20 mouse cellular contexts compared by ENCODE assay signal in genomic region chr5:139554478-139555335, GRCm38 (mm10). TPM values are rescaled to one million over a fixed set of nuclear protein-coding genes. Genes with fewer than 3 reads are reported as not detected.
A peak's percentile ranks its signal among the peaks of the same experiment; 100 is the strongest.
DNase-seq lines count a peak whose midpoint lies in the region; ATAC-seq and TF ChIP-seq lines count a peak whose summit lies in the region.
"Had no signal": no experiment of that assay in that cellular context is flagged by ENCODE, and none has a peak within 500 bp of the region (broad histone marks: within the 10 kb centered on the region; RNA-seq: fewer than 3 reads in every experiment).

No protein-coding gene starts in this region.

- H3K36me3 ChIP-seq in forebrain, postnatal 0 days (ENCODE audit: insufficient read depth): no peaks in the 10 kb centered on the region
- H3K36me3 ChIP-seq in forebrain, embryonic 14.5 days (ENCODE audit: control insufficient read depth, insufficient read depth, low read length): no peaks in the 10 kb centered on the region
- no peaks in the 10 kb centered on the region for H3K36me3 ChIP-seq in hindbrain, embryonic 12.5 days
- H3K36me3 ChIP-seq in midbrain, embryonic 14.5 days (ENCODE audit: control insufficient read depth, insufficient read depth, low read length): no peaks in the 10 kb centered on the region
- H3K36me3 ChIP-seq: limb, embryonic 13.5 days had no signal

- H3K4me3 ChIP-seq in forebrain, postnatal 0 days (ENCODE audit: low read depth, low read length): no peak overlapping the region
- no peak overlapping the region for H3K4me3 ChIP-seq in forebrain, embryonic 14.5 days (ENCODE audit: low read depth, low read length)
- H3K4me3 ChIP-seq in hindbrain, embryonic 12.5 days: no peak overlapping the region
- no peak overlapping the region for H3K4me3 ChIP-seq in midbrain, embryonic 14.5 days (replicated peaks; ENCODE audit: low read depth, low read length)
- H3K4me3 ChIP-seq: layer of hippocampus, adult 2 months; limb, embryonic 13.5 days; myocyte had no signal

- intact Hi-C loops in heart, postnatal 25 days (cut with DNase I): no loop called here

- H3K4me1 ChIP-seq in forebrain, postnatal 0 days (ENCODE audit: insufficient read depth): no peaks in the 10 kb centered on the region
- peaks cover 18% of the 10 kb centered on the region for H3K4me1 ChIP-seq in forebrain, embryonic 14.5 days (ENCODE audit: control insufficient read depth, insufficient read depth, low read length)
- peaks cover 80% of the 10 kb centered on the region for H3K4me1 ChIP-seq in hindbrain, embryonic 12.5 days
- peaks cover 48% of the 10 kb centered on the region for H3K4me1 ChIP-seq in midbrain, embryonic 14.5 days (ENCODE audit: control insufficient read depth, insufficient read depth, low read length)

- peaks cover 81% of the 10 kb centered on the region for H3K27me3 ChIP-seq in forebrain, postnatal 0 days (ENCODE audit: insufficient read depth, low read length)
- peaks cover 76% of the 10 kb centered on the region for H3K27me3 ChIP-seq in forebrain, embryonic 14.5 days (replicated peaks; ENCODE audit: control insufficient read depth, insufficient read depth, low read length)
- H3K27me3 ChIP-seq in hindbrain, embryonic 12.5 days: peaks cover 84% of the 10 kb centered on the region
- H3K27me3 ChIP-seq in midbrain, embryonic 14.5 days (ENCODE audit: control insufficient read depth, insufficient read depth, low read length): peaks cover 65% of the 10 kb centered on the region

- DNase-seq in forebrain, postnatal 0 days: peak; percentile 14
- DNase-seq in forebrain, embryonic 14.5 days (ENCODE audit: low spot score): no peak
- DNase-seq in embryo, embryonic 10.5 days (ENCODE audit: low spot score): peak; percentile 55
- peak; percentile 50 for DNase-seq in midbrain, embryonic 14.5 days
- no peak for DNase-seq in layer of hippocampus, postnatal 10 days (ENCODE audit: low spot score in 2 of 2)
- no peak for DNase-seq in heart, postnatal 25 days (ENCODE audit: low spot score)
- no peak for DNase-seq in adrenal gland, adult 18-20 months (ENCODE audit: low spot score in 2 of 2)
- DNase-seq: gastrocnemius, postnatal 25 days; liver, postnatal 0 days; spleen, adult 18-20 months had no signal

- H3K9me3 ChIP-seq in forebrain, postnatal 0 days (ENCODE audit: low read length): no peaks in the 10 kb centered on the region
- H3K9me3 ChIP-seq in forebrain, embryonic 14.5 days (replicated peaks; ENCODE audit: control insufficient read depth, low read length): no peaks in the 10 kb centered on the region
- no peaks in the 10 kb centered on the region for H3K9me3 ChIP-seq in hindbrain, embryonic 12.5 days (replicated peaks)
- no peaks in the 10 kb centered on the region for H3K9me3 ChIP-seq in midbrain, embryonic 14.5 days (ENCODE audit: control insufficient read depth, low read length)
- H3K9me3 ChIP-seq: limb, embryonic 13.5 days had no signal

- TF ChIP-seq CTCF in forebrain, postnatal 0 days (IDR thresholded peaks at IDR 0.05; ENCODE audit: low read depth): no peak

- H3K9ac ChIP-seq in forebrain, postnatal 0 days: no peak overlapping the region
- no peak overlapping the region for H3K9ac ChIP-seq in forebrain, embryonic 14.5 days (ENCODE audit: low read length)
- H3K9ac ChIP-seq in hindbrain, embryonic 12.5 days: no peak overlapping the region
- no peak overlapping the region for H3K9ac ChIP-seq in midbrain, embryonic 14.5 days (replicated peaks; ENCODE audit: low read length)
- H3K9ac ChIP-seq: limb, embryonic 13.5 days; liver, postnatal 0 days had no signal

- 3% methylated on average over 28 of the region's 28 CpGs for WGBS in forebrain, postnatal 0 days
- 1% methylated on average over 28 of the region's 28 CpGs for WGBS in forebrain, embryonic 14.5 days
- 2% methylated on average over 28 of the region's 28 CpGs for WGBS in hindbrain, embryonic 12.5 days
- WGBS in midbrain, embryonic 14.5 days: 2% methylated on average over 28 of the region's 28 CpGs

- H3K4me2 ChIP-seq in forebrain, postnatal 0 days (ENCODE audit: low read depth): no peak overlapping the region
- no peak overlapping the region for H3K4me2 ChIP-seq in forebrain, embryonic 14.5 days (ENCODE audit: low read length)
- no peak overlapping the region for H3K4me2 ChIP-seq in hindbrain, embryonic 12.5 days (replicated peaks)
- H3K4me2 ChIP-seq in midbrain, embryonic 14.5 days (ENCODE audit: low read length): 0 out of 2 replicates have a peak overlapping the region, but pooled peaks have one; percentile 16
- H3K4me2 ChIP-seq: limb, embryonic 13.5 days had no signal

- no peak for ATAC-seq in forebrain, postnatal 0 days
- ATAC-seq in forebrain, embryonic 14.5 days: no peak
- ATAC-seq in hindbrain, embryonic 12.5 days (ENCODE audit: low FRiP score): no peak
- no peak for ATAC-seq in midbrain, embryonic 14.5 days (ENCODE audit: low FRiP score, low TSS enrichment)
- ATAC-seq: liver, postnatal 0 days had no signal

- no peak overlapping the region for H3K27ac ChIP-seq in forebrain, postnatal 0 days (ENCODE audit: low read depth, low read length)
- H3K27ac ChIP-seq in forebrain, embryonic 14.5 days (ENCODE audit: low read depth, low read length): no peak overlapping the region
- peak overlapping the region; percentile 60; the same call in 1 of the 2 replicates for H3K27ac ChIP-seq in hindbrain, embryonic 12.5 days
- peak overlapping the region; percentile 42; the same call in 1 of the 2 replicates for H3K27ac ChIP-seq in midbrain, embryonic 14.5 days (replicated peaks; ENCODE audit: low read depth, low read length)
- H3K27ac ChIP-seq: layer of hippocampus, adult 2 months; limb, embryonic 13.5 days; macrophage; stomach, postnatal 0 days had no signal

RNA-seq across cellular contexts. Expression of gene Uncx, which starts 11.4 kb away (rescaled TPM):
- 3.4 and 5.8 TPM in 2 replicates for total RNA-seq in forebrain, postnatal 0 days (2014; rRNA removed)
- polyA plus RNA-seq in forebrain, postnatal 0 days (2015; fragmentation: Nextera tagmentation; extraction: Ambion mirVana): 0.93 and 2.8 TPM in 2 replicates
- 2.3 and 3.5 TPM in 2 replicates for polyA plus RNA-seq in forebrain, embryonic 14.5 days (2014; fragmentation: Nextera tagmentation; extraction: Ambion mirVana)
- polyA plus RNA-seq in hindbrain, embryonic 12.5 days (2016; fragmentation: Nextera tagmentation; extraction: Ambion mirVana): 97.3 and 99.4 TPM in 2 replicates
- polyA plus RNA-seq in midbrain, embryonic 14.5 days (2014; fragmentation: Nextera tagmentation; extraction: Ambion mirVana): 39.6 and 44.0 TPM in 2 replicates
- under 1 TPM in 1 of 2 experiments, not detected in 1; 0.13 TPM for total RNA-seq in layer of hippocampus, postnatal 10 days (2021)
- not detected for total RNA-seq in heart, postnatal 25 days (2021)
- total RNA-seq in adrenal gland, adult 18-20 months (2021): not detected
- total RNA-seq: common myeloid progenitor, adult 5-6 weeks; gastrocnemius, postnatal 25 days; layer of hippocampus, adult 2 months had no signal
- polyA plus RNA-seq: heart, embryonic 14.5 days; intestine, embryonic 14.5 days; liver, postnatal 0 days; macrophage; myocyte; stomach, postnatal 0 days; urinary bladder, adult 2 months had no signal

Comparison
In these comparisons a context has a peak if more than half of its experiments do, and no peak if none do; other contexts are left out.
1. DNase-seq: peak in forebrain, postnatal 0 days (single experiment), embryo, embryonic 10.5 days (single experiment) and midbrain, embryonic 14.5 days (single experiment); none in forebrain, embryonic 14.5 days (single experiment), layer of hippocampus, postnatal 10 days (0 of 2), heart, postnatal 25 days (single experiment) and adrenal gland, adult 18-20 months (0 of 2).
2. H3K27ac ChIP-seq: peak in hindbrain, embryonic 12.5 days (single experiment) and midbrain, embryonic 14.5 days (single experiment); none in forebrain, postnatal 0 days (single experiment) and forebrain, embryonic 14.5 days (single experiment).